Mouse (Mus musculus): ENCODE data around the gene Rabl3. TPM values are rescaled to one million over a fixed set of nuclear protein-coding genes. Genes with fewer than 3 reads are reported as not detected.

Rabl3 gene
- polyA plus RNA-seq, 1 experiment: 2.7 TPM

DNA sequence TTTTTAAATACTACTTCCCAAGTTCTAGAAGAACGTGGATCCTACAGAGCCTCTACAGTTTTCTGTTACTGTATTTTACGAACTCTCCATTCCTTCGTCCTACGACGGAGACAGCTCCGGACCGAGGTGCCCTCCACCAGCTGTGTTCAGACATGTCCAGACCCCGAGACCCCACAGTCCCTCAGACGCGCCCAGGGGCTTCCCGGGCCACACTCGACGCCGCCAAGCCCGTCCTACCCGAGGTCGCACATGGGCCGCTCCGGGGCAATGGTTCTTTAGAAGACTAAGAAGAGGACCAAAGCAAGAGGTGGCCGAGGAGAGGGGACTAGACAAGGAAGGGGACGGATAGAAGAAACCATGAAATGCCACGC is 460 bp upstream of the Rabl3 start:
- under 1% methylated on average over 22 of the region's 22 CpGs for WGBS
- Histone ChIP-seq H3K36me3 (ENCODE audit: control insufficient read depth, insufficient read depth, low read length) (peaks cover 3% of the 10 kb centered on the region; the same call in 1 of the 2 replicates), H3K4me3 (ENCODE audit: control insufficient read depth, insufficient read depth, low read length) (peak overlapping the region; percentile 76), H3K27ac (ENCODE audit: control insufficient read depth, insufficient read depth, low read length) (no peak overlapping the region), H3K4me1 (replicated peaks; ENCODE audit: control insufficient read depth, insufficient read depth, low read length) (peaks cover 7% of the 10 kb centered on the region), H3K27me3 (ENCODE audit: control insufficient read depth, insufficient read depth, low read length) (no peaks in the 10 kb centered on the region)
- TF ChIP-seq POLR2A (IDR thresholded peaks at IDR 0.05; ENCODE audit: control insufficient read depth, extremely low read depth, insufficient read depth, low read length, poor library complexity) (no peak), CTCF (IDR thresholded peaks at IDR 0.05; ENCODE audit: borderline replicate concordance, control insufficient read depth, extremely low read depth, insufficient read depth, low read length, poor library complexity) (no peak)
- DNase-seq: no peak

DNA sequence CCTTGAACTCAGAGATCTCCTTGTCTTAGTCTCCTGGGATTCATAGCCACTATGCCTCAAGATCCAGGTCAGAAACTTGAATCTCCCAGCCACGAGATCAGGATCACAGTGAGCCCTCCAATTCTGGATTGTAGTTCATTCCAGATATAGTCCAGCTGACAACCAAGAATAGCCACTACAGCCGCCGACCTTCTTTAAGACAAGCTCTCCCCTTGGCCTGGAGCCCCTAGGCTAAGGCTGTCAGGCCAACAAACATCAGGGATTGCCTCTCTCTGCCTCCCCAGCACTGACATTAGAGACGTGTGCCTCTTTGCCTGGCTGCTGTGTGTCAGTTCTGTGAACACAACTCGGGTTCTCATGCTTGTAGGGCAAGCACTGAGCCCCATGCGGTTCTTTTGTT is 1.1 kb downstream of the Rabl3 start:
- DNase-seq: no peak
- H3K4me1 ChIP-seq (replicated peaks; ENCODE audit: control insufficient read depth, insufficient read depth, low read length): peaks cover 7% of the 10 kb centered on the region
- no peak overlapping the region for H3K27ac ChIP-seq (ENCODE audit: control insufficient read depth, insufficient read depth, low read length)
- no peaks in the 10 kb centered on the region for H3K27me3 ChIP-seq (ENCODE audit: control insufficient read depth, insufficient read depth, low read length)
- no peaks in the 10 kb centered on the region; the same call in 1 of the 2 replicates for H3K36me3 ChIP-seq (ENCODE audit: control insufficient read depth, insufficient read depth, low read length)
- H3K4me3 ChIP-seq (ENCODE audit: control insufficient read depth, insufficient read depth, low read length): no peak overlapping the region
- TF ChIP-seq CTCF (IDR thresholded peaks at IDR 0.05; ENCODE audit: borderline replicate concordance, control insufficient read depth, extremely low read depth, insufficient read depth, low read length, poor library complexity) (no peak), POLR2A (IDR thresholded peaks at IDR 0.05; ENCODE audit: control insufficient read depth, extremely low read depth, insufficient read depth, low read length, poor library complexity) (no peak)
- WGBS: 93% methylated on average over 6 of the region's 6 CpGs

DNA sequence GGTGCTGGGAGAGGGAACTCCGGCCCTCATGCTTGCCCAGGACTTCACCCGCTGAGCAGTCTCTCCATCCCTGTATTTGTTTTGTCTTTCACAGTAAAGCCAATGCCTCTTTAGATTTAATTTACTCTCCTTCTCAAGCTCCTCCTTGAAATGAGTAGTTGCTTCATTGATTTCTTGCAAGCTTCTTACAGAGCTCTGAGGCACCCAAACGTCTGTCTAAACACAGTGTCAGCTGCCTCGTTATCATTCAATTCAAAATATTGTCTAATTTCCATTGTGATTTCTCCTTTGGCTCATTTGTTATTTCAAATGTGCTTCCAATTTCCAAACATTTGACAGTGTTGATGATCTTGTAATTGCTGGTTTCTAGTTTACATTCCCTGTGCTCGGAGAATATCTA is 6.6 kb downstream of the Rabl3 start:
- 96% methylated on average over 5 of the region's 5 CpGs for WGBS
- no peak for DNase-seq
- no peak overlapping the region for H3K27ac ChIP-seq (ENCODE audit: control insufficient read depth, insufficient read depth, low read length)
- no peak overlapping the region for H3K4me3 ChIP-seq (ENCODE audit: control insufficient read depth, insufficient read depth, low read length)
- TF ChIP-seq POLR2A (IDR thresholded peaks at IDR 0.05; ENCODE audit: control insufficient read depth, extremely low read depth, insufficient read depth, low read length, poor library complexity) (no peak), CTCF (IDR thresholded peaks at IDR 0.05; ENCODE audit: borderline replicate concordance, control insufficient read depth, extremely low read depth, insufficient read depth, low read length, poor library complexity) (no peak)
- no peaks in the 10 kb centered on the region for H3K36me3 ChIP-seq (ENCODE audit: control insufficient read depth, insufficient read depth, low read length)
- no peaks in the 10 kb centered on the region for H3K27me3 ChIP-seq (ENCODE audit: control insufficient read depth, insufficient read depth, low read length)
- no peaks in the 10 kb centered on the region for H3K4me1 ChIP-seq (replicated peaks; ENCODE audit: control insufficient read depth, insufficient read depth, low read length)

DNA sequence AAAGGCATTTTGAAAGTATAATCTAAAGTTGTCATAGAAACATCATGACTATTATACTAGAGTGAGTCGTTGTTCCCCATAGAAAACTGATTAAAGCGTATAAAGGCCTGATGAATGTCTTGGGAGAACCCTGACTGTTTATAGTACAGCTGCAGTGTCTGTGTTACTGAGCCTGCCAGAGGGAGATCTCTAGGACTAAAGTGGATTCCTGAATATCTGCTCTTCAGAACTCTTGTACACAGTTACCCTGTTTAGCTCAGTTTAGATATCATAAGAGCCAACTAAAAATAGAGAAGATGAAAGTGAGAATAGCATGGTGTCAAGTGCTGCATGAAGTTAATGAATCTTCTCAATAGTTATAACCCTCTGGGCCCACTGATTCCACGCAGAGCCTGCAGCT is 10.6 kb downstream of the Rabl3 start:
- Histone ChIP-seq H3K4me3 (ENCODE audit: control insufficient read depth, insufficient read depth, low read length) (no peak overlapping the region), H3K4me1 (replicated peaks; ENCODE audit: control insufficient read depth, insufficient read depth, low read length) (no peaks in the 10 kb centered on the region), H3K27ac (ENCODE audit: control insufficient read depth, insufficient read depth, low read length) (no peak overlapping the region), H3K36me3 (ENCODE audit: control insufficient read depth, insufficient read depth, low read length) (no peaks in the 10 kb centered on the region), H3K27me3 (ENCODE audit: control insufficient read depth, insufficient read depth, low read length) (no peaks in the 10 kb centered on the region)
- TF ChIP-seq CTCF (IDR thresholded peaks at IDR 0.05; ENCODE audit: borderline replicate concordance, control insufficient read depth, extremely low read depth, insufficient read depth, low read length, poor library complexity): no peak
- TF ChIP-seq POLR2A (IDR thresholded peaks at IDR 0.05; ENCODE audit: control insufficient read depth, extremely low read depth, insufficient read depth, low read length, poor library complexity): no peak
- WGBS: 97% methylated on average over 3 of the region's 3 CpGs
- no peak for DNase-seq

DNA sequence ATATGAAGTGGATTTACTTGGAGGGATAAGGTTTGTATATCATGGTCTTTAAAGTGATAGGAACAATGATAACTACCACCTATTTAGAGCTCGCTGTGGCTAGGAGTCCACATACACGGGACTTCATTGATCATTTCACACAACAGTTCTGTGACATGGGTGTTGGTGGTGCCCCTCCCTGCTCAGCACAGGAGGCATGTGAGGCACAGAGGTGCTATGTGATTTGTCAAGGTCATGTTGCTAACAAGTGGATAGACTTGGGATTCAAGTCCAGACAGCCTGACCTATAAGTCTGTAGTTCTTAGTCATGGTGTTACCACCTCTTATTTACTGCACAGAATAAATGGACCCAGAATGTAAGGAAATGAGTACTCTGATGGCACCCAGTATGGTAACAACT is 11.3 kb downstream of the Rabl3 start:
- Histone ChIP-seq H3K27ac (ENCODE audit: control insufficient read depth, insufficient read depth, low read length) (no peak overlapping the region), H3K4me1 (replicated peaks; ENCODE audit: control insufficient read depth, insufficient read depth, low read length) (no peaks in the 10 kb centered on the region), H3K27me3 (ENCODE audit: control insufficient read depth, insufficient read depth, low read length) (no peaks in the 10 kb centered on the region), H3K4me3 (ENCODE audit: control insufficient read depth, insufficient read depth, low read length) (no peak overlapping the region), H3K36me3 (ENCODE audit: control insufficient read depth, insufficient read depth, low read length) (no peaks in the 10 kb centered on the region)
- 96% methylated on average over 2 of the region's 2 CpGs for WGBS
- DNase-seq: no peak
- TF ChIP-seq POLR2A (IDR thresholded peaks at IDR 0.05; ENCODE audit: control insufficient read depth, extremely low read depth, insufficient read depth, low read length, poor library complexity): no peak
- TF ChIP-seq CTCF (IDR thresholded peaks at IDR 0.05; ENCODE audit: borderline replicate concordance, control insufficient read depth, extremely low read depth, insufficient read depth, low read length, poor library complexity): no peak

- Histone ChIP-seq H3K27ac (ENCODE audit: control insufficient read depth, insufficient read depth, low read length) (no peak overlapping the region), H3K27me3 (ENCODE audit: control insufficient read depth, insufficient read depth, low read length) (no peaks in the 10 kb centered on the region), H3K4me1 (replicated peaks; ENCODE audit: control insufficient read depth, insufficient read depth, low read length) (no peaks in the 10 kb centered on the region), H3K4me3 (ENCODE audit: control insufficient read depth, insufficient read depth, low read length) (no peak overlapping the region), H3K36me3 (ENCODE audit: control insufficient read depth, insufficient read depth, low read length) (peaks cover 4% of the 10 kb centered on the region; the same call in 1 of the 2 replicates)
- TF ChIP-seq CTCF (IDR thresholded peaks at IDR 0.05; ENCODE audit: borderline replicate concordance, control insufficient read depth, extremely low read depth, insufficient read depth, low read length, poor library complexity): no peak
- TF ChIP-seq POLR2A (IDR thresholded peaks at IDR 0.05; ENCODE audit: control insufficient read depth, extremely low read depth, insufficient read depth, low read length, poor library complexity): no peak
- 92% methylated on average over 3 of the region's 3 CpGs for WGBS
- no peak for DNase-seq
Observed at GRCm38 (mm10) chr16:37552824-37553223, 13.1 kb downstream of the Rabl3 start.

DNA sequence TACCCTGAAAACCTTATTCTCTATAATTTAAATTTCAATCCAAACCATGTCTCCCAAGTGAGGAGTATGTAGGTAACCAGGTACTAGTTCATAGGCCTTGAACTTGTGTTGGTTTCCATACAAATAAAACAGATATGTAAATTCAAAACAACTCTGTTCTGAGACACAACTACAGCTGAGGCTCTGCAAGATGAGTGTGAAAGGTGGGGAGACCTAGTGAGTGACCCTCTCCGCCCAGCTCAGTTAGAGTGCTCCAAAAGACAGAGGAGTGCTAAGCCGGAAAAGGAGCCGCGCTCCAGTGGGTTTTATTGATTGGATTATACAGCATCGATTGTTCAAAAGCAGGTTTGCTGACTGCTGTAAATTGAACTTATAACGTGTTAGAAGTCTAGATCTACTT is 22.7 kb downstream of the Rabl3 start:
- Histone ChIP-seq H3K27ac (ENCODE audit: control insufficient read depth, insufficient read depth, low read length) (no peak overlapping the region), H3K4me3 (ENCODE audit: control insufficient read depth, insufficient read depth, low read length) (no peak overlapping the region), H3K4me1 (replicated peaks; ENCODE audit: control insufficient read depth, insufficient read depth, low read length) (no peaks in the 10 kb centered on the region), H3K36me3 (ENCODE audit: control insufficient read depth, insufficient read depth, low read length) (peaks cover 2% of the 10 kb centered on the region; the same call in 1 of the 2 replicates), H3K27me3 (ENCODE audit: control insufficient read depth, insufficient read depth, low read length) (no peaks in the 10 kb centered on the region)
- no peak for DNase-seq
- 98% methylated on average over 6 of the region's 6 CpGs for WGBS
- TF ChIP-seq CTCF (IDR thresholded peaks at IDR 0.05; ENCODE audit: borderline replicate concordance, control insufficient read depth, extremely low read depth, insufficient read depth, low read length, poor library complexity) (no peak), POLR2A (IDR thresholded peaks at IDR 0.05; ENCODE audit: control insufficient read depth, extremely low read depth, insufficient read depth, low read length, poor library complexity) (no peak)

All from thymus, adult 2 months (tissue).